19 mouse cellular contexts compared by ENCODE assay signal in genomic region chr1:5232847-5233245, GRCm38 (mm10).
DNase-seq lines count a peak whose midpoint lies in the region; ATAC-seq and TF ChIP-seq lines count a peak whose summit lies in the region.
"Had no signal": no experiment of that assay in that cellular context is flagged by ENCODE, and none has a peak within 500 bp of the region (broad histone marks: within the 10 kb centered on the region; RNA-seq: fewer than 3 reads in every experiment).

No protein-coding gene starts in this region.

- ATAC-seq in midbrain, embryonic 13.5 days = peak; percentile 96
- no peak for ATAC-seq in monocyte, adult 5-6 weeks (replicated peaks; ENCODE audit: insufficient number of reproducible peaks, low FRiP score, low TSS enrichment, poor library complexity, severe bottlenecking)
- ATAC-seq in liver, embryonic 12.5 days = no peak
- no peak for ATAC-seq in lung, postnatal 0 days
- ATAC-seq: Patski had no signal

- H3K79me2 ChIP-seq in CH12.LX (replicated peaks; ENCODE audit: control insufficient read depth, extremely low read depth, insufficient read depth, poor library complexity, severe bottlenecking) = no peaks in the 10 kb centered on the region

- in situ Hi-C loops in CH12.LX (cut with MboI; ENCODE audit: low pct_ligation_motif_present, low pct_unique_long_range_greater_than_20kb, low sequenced_read_pairs) = no loop called here

- dilution Hi-C loops in CH12.LX (cut with MboI; ENCODE audit: extremely low pct_ligation_motif_present, extremely low pct_unique_long_range_greater_than_20kb, low sequenced_read_pairs) = no loop called here

- H3K27me3 ChIP-seq in CH12.LX (replicated peaks) = no peaks in the 10 kb centered on the region
- H3K27me3 ChIP-seq in hindbrain, embryonic 10.5 days (ENCODE audit: insufficient read depth, poor library complexity, severe bottlenecking) = no peaks in the 10 kb centered on the region
- H3K27me3 ChIP-seq in midbrain, embryonic 13.5 days = no peaks in the 10 kb centered on the region; the same call in 1 of the 2 replicates
- no peaks in the 10 kb centered on the region for H3K27me3 ChIP-seq in liver, embryonic 12.5 days (replicated peaks)
- no peaks in the 10 kb centered on the region for H3K27me3 ChIP-seq in lung, postnatal 0 days (replicated peaks; ENCODE audit: insufficient read depth, low read length)
- H3K27me3 ChIP-seq: embryonic facial prominence, embryonic 12.5 days; heart, embryonic 12.5 days; Patski; stomach, embryonic 15.5 days had no signal

- TF ChIP-seq EP300 in CH12.LX (IDR thresholded peaks at IDR 0.05; ENCODE audit: low read length) = peak; percentile 28; the same call in 1 of the 2 replicates
- no peak for TF ChIP-seq EP300 in lung, postnatal 0 days (IDR thresholded peaks at IDR 0.05)

- H3K36me3 ChIP-seq in CH12.LX (replicated peaks in 1 of 2; ENCODE audit: control insufficient read depth in 1 of 2, insufficient read depth in 1 of 2, low read length in 1 of 2) = no peaks in the 10 kb centered on the region
- H3K36me3 ChIP-seq in hindbrain, embryonic 10.5 days = no peaks in the 10 kb centered on the region
- no peaks in the 10 kb centered on the region for H3K36me3 ChIP-seq in midbrain, embryonic 13.5 days
- no peaks in the 10 kb centered on the region for H3K36me3 ChIP-seq in liver, embryonic 12.5 days
- H3K36me3 ChIP-seq in lung, postnatal 0 days (ENCODE audit: insufficient read depth, low read length) = no peaks in the 10 kb centered on the region
- H3K36me3 ChIP-seq: embryonic facial prominence, embryonic 12.5 days; heart, embryonic 12.5 days; stomach, embryonic 15.5 days had no signal

- TF ChIP-seq CTCF in CH12.LX (conservative IDR thresholded peaks at IDR 0.05 in 1 of 2, IDR thresholded peaks at IDR 0.05 in 1 of 2; ENCODE audit: low read depth in 2 of 2, low read length in 2 of 2) = no peak
- TF ChIP-seq CTCF in lung, postnatal 0 days (IDR thresholded peaks at IDR 0.05) = no peak

- peak overlapping the region; percentile 29; the same call in 1 of the 2 replicates for H3K4me2 ChIP-seq in CH12.LX (ENCODE audit: insufficient read depth, low read depth, poor library complexity, severe bottlenecking)
- no peak overlapping the region for H3K4me2 ChIP-seq in midbrain, embryonic 13.5 days (replicated peaks)
- H3K4me2 ChIP-seq in liver, embryonic 12.5 days = no peak overlapping the region
- H3K4me2 ChIP-seq in lung, postnatal 0 days (replicated peaks; ENCODE audit: low read depth, low read length) = no peak overlapping the region
- H3K4me2 ChIP-seq: embryonic facial prominence, embryonic 12.5 days; heart, embryonic 12.5 days; liver, embryonic 11.5 days; stomach, embryonic 15.5 days had no signal

- H3K9ac ChIP-seq in CH12.LX (ENCODE audit: insufficient read depth, low read depth) = no peak overlapping the region
- H3K9ac ChIP-seq in midbrain, embryonic 13.5 days (replicated peaks) = no peak overlapping the region
- H3K9ac ChIP-seq in liver, embryonic 12.5 days = no peak overlapping the region
- H3K9ac ChIP-seq in lung, postnatal 0 days (replicated peaks; ENCODE audit: low read depth) = no peak overlapping the region
- H3K9ac ChIP-seq: embryonic facial prominence, embryonic 12.5 days; heart, embryonic 12.5 days; stomach, embryonic 15.5 days had no signal

- peak; percentile 59 for DNase-seq in CH12.LX (ENCODE audit: extremely low read depth)
- DNase-seq in embryo, embryonic 9.5 days (ENCODE audit: extremely low spot score) = peak; percentile 38
- peak; percentile 72 for DNase-seq in hindbrain, embryonic 10.5 days (ENCODE audit: low spot score)
- no peak for DNase-seq in layer of hippocampus, adult 9-10 months (ENCODE audit: low spot score)
- no peak for DNase-seq in lung, postnatal 0 days (ENCODE audit: low spot score)
- DNase-seq: adrenal gland, postnatal 36 days; B cell, adult 2 months; cerebellum, adult 11-12 months; kidney, postnatal 25 days; lung, postnatal 14 days; right cerebral cortex, postnatal 14 days had no signal

- no peak overlapping the region for H3K4me3 ChIP-seq in CH12.LX (replicated peaks in 1 of 3; ENCODE audit: low read depth in 2 of 3, low read length in 2 of 3, poor library complexity in 1 of 3)
- H3K4me3 ChIP-seq in hindbrain, embryonic 10.5 days = no peak overlapping the region
- H3K4me3 ChIP-seq in midbrain, embryonic 13.5 days (replicated peaks) = no peak overlapping the region
- H3K4me3 ChIP-seq in liver, embryonic 12.5 days = no peak overlapping the region
- H3K4me3 ChIP-seq in lung, postnatal 0 days (ENCODE audit: low read depth, low read length) = no peak overlapping the region
- H3K4me3 ChIP-seq: embryonic facial prominence, embryonic 12.5 days; heart, embryonic 12.5 days; stomach, embryonic 15.5 days had no signal

- H3K9me3 ChIP-seq in CH12.LX (replicated peaks; ENCODE audit: low read length) = no peaks in the 10 kb centered on the region
- no peaks in the 10 kb centered on the region for H3K9me3 ChIP-seq in hindbrain, embryonic 10.5 days
- no peaks in the 10 kb centered on the region for H3K9me3 ChIP-seq in midbrain, embryonic 13.5 days
- no peaks in the 10 kb centered on the region for H3K9me3 ChIP-seq in liver, embryonic 12.5 days (replicated peaks)
- no peaks in the 10 kb centered on the region for H3K9me3 ChIP-seq in lung, postnatal 0 days (ENCODE audit: low read length)
- H3K9me3 ChIP-seq: embryonic facial prominence, embryonic 12.5 days; heart, embryonic 12.5 days; stomach, embryonic 15.5 days had no signal

- H3K4me1 ChIP-seq in CH12.LX (ENCODE audit: control insufficient read depth in 1 of 2, insufficient read depth in 2 of 2) = peaks cover 6 to 37% of the 10 kb centered on the region in 2 experiments; a peak in 3 of 4 replicates
- H3K4me1 ChIP-seq in hindbrain, embryonic 10.5 days (replicated peaks) = peaks cover 32% of the 10 kb centered on the region
- H3K4me1 ChIP-seq in midbrain, embryonic 13.5 days (replicated peaks) = peaks cover 13% of the 10 kb centered on the region
- no peaks in the 10 kb centered on the region for H3K4me1 ChIP-seq in liver, embryonic 12.5 days
- no peaks in the 10 kb centered on the region for H3K4me1 ChIP-seq in lung, postnatal 0 days (ENCODE audit: insufficient read depth, low read depth, low read length)
- H3K4me1 ChIP-seq: embryonic facial prominence, embryonic 12.5 days; heart, embryonic 12.5 days; stomach, embryonic 15.5 days had no signal

- no peak for TF ChIP-seq POLR2A in CH12.LX (IDR thresholded peaks at IDR 0.05; ENCODE audit: low read depth, low read length)

- TF ChIP-seq RAD21 in CH12.LX (IDR thresholded peaks at IDR 0.05; ENCODE audit: low read depth, low read length) = no peak

- no peak overlapping the region for H3K27ac ChIP-seq in CH12.LX (ENCODE audit: insufficient read depth, low read depth)
- peak overlapping the region; percentile 70 for H3K27ac ChIP-seq in hindbrain, embryonic 10.5 days
- H3K27ac ChIP-seq in midbrain, embryonic 13.5 days = no peak overlapping the region
- H3K27ac ChIP-seq in liver, embryonic 12.5 days = no peak overlapping the region
- H3K27ac ChIP-seq in lung, postnatal 0 days (ENCODE audit: low read length) = no peak overlapping the region
- H3K27ac ChIP-seq: embryonic facial prominence, embryonic 12.5 days; stomach, embryonic 15.5 days had no signal

- WGBS in hindbrain, embryonic 10.5 days = 2% methylated on average over 1 of the region's 1 CpGs
- 3% methylated on average over 1 of the region's 1 CpGs for WGBS in midbrain, embryonic 13.5 days
- WGBS in liver, embryonic 12.5 days (ENCODE audit: insufficient replicate concordance) = 8% methylated on average over 1 of the region's 1 CpGs
- WGBS in lung, postnatal 0 days = 0% methylated on average over 1 of the region's 1 CpGs

TF ChIP-seq in CH12.LX, 34 proteins besides CTCF, POLR2A, EP300 and RAD21:
- no peak for TF ChIP-seq GABPA (IDR thresholded peaks at IDR 0.05; ENCODE audit: insufficient replicate concordance, low read depth, low read length)
- peak; percentile 81 for TF ChIP-seq IRF4 (IDR thresholded peaks at IDR 0.05; ENCODE audit: low read depth, low read length)
- TF ChIP-seq MYC (IDR thresholded peaks at IDR 0.05; ENCODE audit: low read depth, low read length) = no peak
- no peak; the same call in 1 of the 2 replicates for TF ChIP-seq MEF2A (IDR thresholded peaks at IDR 0.05; ENCODE audit: borderline replicate concordance, low read depth, low read length)
- no peak for TF ChIP-seq JUN (IDR thresholded peaks at IDR 0.05; ENCODE audit: insufficient read depth, low read depth, low read length)
- TF ChIP-seq ZKSCAN1 (IDR thresholded peaks at IDR 0.05; ENCODE audit: borderline replicate concordance, low read depth, low read length) = no peak

Comparison
In these comparisons a context has a peak if more than half of its experiments do, and no peak if none do; other contexts are left out.
1. DNase-seq: peak in CH12.LX (single experiment), embryo, embryonic 9.5 days (single experiment) and hindbrain, embryonic 10.5 days (single experiment); none in layer of hippocampus, adult 9-10 months (single experiment) and lung, postnatal 0 days (single experiment).